ENCODE assay signal across 20 mouse cellular contexts in genomic region chr9:34586080-34586479, GRCm38 (mm10).
DNase-seq lines count a peak whose midpoint lies in the region; ATAC-seq and TF ChIP-seq lines count a peak whose summit lies in the region.
"Had no signal": no experiment of that assay in that cellular context is flagged by ENCODE, and none has a peak within 500 bp of the region (broad histone marks: within the 10 kb centered on the region; RNA-seq: fewer than 3 reads in every experiment).

No protein-coding gene starts in this region.

- no peaks in the 10 kb centered on the region for H3K36me3 ChIP-seq in hindbrain, embryonic 13.5 days
- no peaks in the 10 kb centered on the region for H3K36me3 ChIP-seq in hindbrain, embryonic 12.5 days
- no peaks in the 10 kb centered on the region for H3K36me3 ChIP-seq in midbrain, postnatal 0 days (ENCODE audit: insufficient read depth, low read length)
- H3K36me3 ChIP-seq in midbrain, embryonic 16.5 days (ENCODE audit: control insufficient read depth, insufficient read depth, low read length): no peaks in the 10 kb centered on the region
- H3K36me3 ChIP-seq: embryonic facial prominence, embryonic 13.5 days; forebrain, embryonic 10.5 days; heart, embryonic 13.5 days; limb, embryonic 10.5 days; midbrain, embryonic 13.5 days had no signal

- H3K4me3 ChIP-seq in hindbrain, embryonic 13.5 days: no peak overlapping the region
- no peak overlapping the region for H3K4me3 ChIP-seq in hindbrain, embryonic 12.5 days
- H3K4me3 ChIP-seq in midbrain, postnatal 0 days (ENCODE audit: low read depth, low read length): no peak overlapping the region
- no peak overlapping the region for H3K4me3 ChIP-seq in midbrain, embryonic 16.5 days (ENCODE audit: low read depth, low read length)
- H3K4me3 ChIP-seq: embryonic facial prominence, embryonic 13.5 days; forebrain, embryonic 10.5 days; gastrocnemius, adult 2 months; heart, embryonic 13.5 days; limb, embryonic 10.5 days; midbrain, embryonic 13.5 days had no signal

- no peaks in the 10 kb centered on the region for H3K9me3 ChIP-seq in hindbrain, embryonic 13.5 days
- no peaks in the 10 kb centered on the region for H3K9me3 ChIP-seq in hindbrain, embryonic 12.5 days (replicated peaks)
- H3K9me3 ChIP-seq in midbrain, postnatal 0 days (ENCODE audit: low read length): no peaks in the 10 kb centered on the region
- no peaks in the 10 kb centered on the region for H3K9me3 ChIP-seq in midbrain, embryonic 16.5 days (replicated peaks; ENCODE audit: control insufficient read depth, low read length, poor library complexity, severe bottlenecking)
- H3K9me3 ChIP-seq: embryonic facial prominence, embryonic 13.5 days; forebrain, embryonic 10.5 days; heart, embryonic 13.5 days; limb, embryonic 10.5 days; midbrain, embryonic 13.5 days had no signal

- 67% methylated on average over 2 of the region's 2 CpGs for WGBS in hindbrain, embryonic 13.5 days
- WGBS in hindbrain, embryonic 12.5 days: 73% methylated on average over 2 of the region's 2 CpGs
- 71% methylated on average over 2 of the region's 2 CpGs for WGBS in midbrain, postnatal 0 days
- 63% methylated on average over 2 of the region's 2 CpGs for WGBS in midbrain, embryonic 16.5 days

- H3K4me1 ChIP-seq in hindbrain, embryonic 13.5 days (replicated peaks): peaks cover 14% of the 10 kb centered on the region
- H3K4me1 ChIP-seq in hindbrain, embryonic 12.5 days: peaks cover 6% of the 10 kb centered on the region
- no peaks in the 10 kb centered on the region for H3K4me1 ChIP-seq in midbrain, postnatal 0 days (ENCODE audit: insufficient read depth, low read length)
- 0 out of 2 replicates have a peak, but pooled peaks cover 2% of the 10 kb centered on the region for H3K4me1 ChIP-seq in midbrain, embryonic 16.5 days (ENCODE audit: control insufficient read depth, insufficient read depth, low read length)

- no peaks in the 10 kb centered on the region for H3K27me3 ChIP-seq in hindbrain, embryonic 13.5 days
- no peaks in the 10 kb centered on the region for H3K27me3 ChIP-seq in hindbrain, embryonic 12.5 days
- no peaks in the 10 kb centered on the region for H3K27me3 ChIP-seq in midbrain, postnatal 0 days (ENCODE audit: insufficient read depth, low read length)
- H3K27me3 ChIP-seq in midbrain, embryonic 16.5 days (ENCODE audit: control insufficient read depth, insufficient read depth, low read depth, low read length): no peaks in the 10 kb centered on the region
- H3K27me3 ChIP-seq: embryonic facial prominence, embryonic 13.5 days; heart, embryonic 13.5 days; midbrain, embryonic 13.5 days had no signal

- DNase-seq in adrenal gland, postnatal 10 days: peak; percentile 17
- DNase-seq in adrenal gland, adult 2 months: no peak
- DNase-seq in midbrain, postnatal 0 days (ENCODE audit: low spot score): peak; percentile 46
- DNase-seq in embryo, embryonic 10.5 days (ENCODE audit: low spot score): no peak
- no peak for DNase-seq in yolk sac, embryonic 10.5 days (ENCODE audit: low spot score)
- DNase-seq: adrenal gland, adult 8-10 months; gastrocnemius, adult 2 months; kidney, adult 8-10 months; kidney, postnatal 14 days; liver, postnatal 0 days; lung, postnatal 10 days; right cerebral cortex, postnatal 25 days had no signal

- H3K27ac ChIP-seq in hindbrain, embryonic 13.5 days: peak overlapping the region; percentile 53; the same call in 1 of the 2 replicates
- H3K27ac ChIP-seq in hindbrain, embryonic 12.5 days: no peak overlapping the region
- no peak overlapping the region for H3K27ac ChIP-seq in midbrain, postnatal 0 days (ENCODE audit: low read depth, low read length)
- no peak overlapping the region for H3K27ac ChIP-seq in midbrain, embryonic 16.5 days (ENCODE audit: low read length)
- H3K27ac ChIP-seq: embryonic facial prominence, embryonic 13.5 days; forebrain, embryonic 10.5 days; gastrocnemius, adult 2 months; heart, embryonic 13.5 days; limb, embryonic 10.5 days had no signal

- no peak for ATAC-seq in hindbrain, embryonic 13.5 days (ENCODE audit: low FRiP score)
- no peak for ATAC-seq in hindbrain, embryonic 12.5 days (ENCODE audit: low FRiP score)
- no peak for ATAC-seq in midbrain, postnatal 0 days (ENCODE audit: low FRiP score)
- ATAC-seq in midbrain, embryonic 16.5 days: no peak
- ATAC-seq: liver, postnatal 0 days; midbrain, embryonic 13.5 days had no signal

- no peak overlapping the region for H3K9ac ChIP-seq in hindbrain, embryonic 13.5 days
- H3K9ac ChIP-seq in hindbrain, embryonic 12.5 days: no peak overlapping the region
- H3K9ac ChIP-seq in midbrain, postnatal 0 days (replicated peaks; ENCODE audit: low read length, poor library complexity, severe bottlenecking): no peak overlapping the region
- H3K9ac ChIP-seq in midbrain, embryonic 16.5 days (ENCODE audit: low read depth, low read length): no peak overlapping the region
- H3K9ac ChIP-seq: embryonic facial prominence, embryonic 13.5 days; heart, embryonic 13.5 days; liver, postnatal 0 days; midbrain, embryonic 13.5 days had no signal

- H3K4me2 ChIP-seq in hindbrain, embryonic 13.5 days: no peak overlapping the region
- no peak overlapping the region for H3K4me2 ChIP-seq in hindbrain, embryonic 12.5 days (replicated peaks)
- H3K4me2 ChIP-seq in midbrain, postnatal 0 days (ENCODE audit: low read depth, low read length, poor library complexity, severe bottlenecking): no peak overlapping the region
- H3K4me2 ChIP-seq in midbrain, embryonic 16.5 days (ENCODE audit: low read length): no peak overlapping the region
- H3K4me2 ChIP-seq: embryonic facial prominence, embryonic 13.5 days; heart, embryonic 13.5 days; midbrain, embryonic 13.5 days had no signal

- no peak for TF ChIP-seq CTCF in midbrain, postnatal 0 days (IDR thresholded peaks at IDR 0.05)

Comparison
In these comparisons a context has a peak if more than half of its experiments do, and no peak if none do; other contexts are left out.
1. DNase-seq: peak in adrenal gland, postnatal 10 days (single experiment) and midbrain, postnatal 0 days (single experiment); none in adrenal gland, adult 2 months (single experiment), embryo, embryonic 10.5 days (single experiment) and yolk sac, embryonic 10.5 days (single experiment).